Mouse (Mus musculus): ENCODE data around the gene Ptch2. TPM values are rescaled to one million over a fixed set of nuclear protein-coding genes. Genes with fewer than 3 reads are reported as not detected.

Gene Ptch2
- polyA plus RNA-seq, 1 experiment from 2014 or later: 0.51 TPM

DNA sequence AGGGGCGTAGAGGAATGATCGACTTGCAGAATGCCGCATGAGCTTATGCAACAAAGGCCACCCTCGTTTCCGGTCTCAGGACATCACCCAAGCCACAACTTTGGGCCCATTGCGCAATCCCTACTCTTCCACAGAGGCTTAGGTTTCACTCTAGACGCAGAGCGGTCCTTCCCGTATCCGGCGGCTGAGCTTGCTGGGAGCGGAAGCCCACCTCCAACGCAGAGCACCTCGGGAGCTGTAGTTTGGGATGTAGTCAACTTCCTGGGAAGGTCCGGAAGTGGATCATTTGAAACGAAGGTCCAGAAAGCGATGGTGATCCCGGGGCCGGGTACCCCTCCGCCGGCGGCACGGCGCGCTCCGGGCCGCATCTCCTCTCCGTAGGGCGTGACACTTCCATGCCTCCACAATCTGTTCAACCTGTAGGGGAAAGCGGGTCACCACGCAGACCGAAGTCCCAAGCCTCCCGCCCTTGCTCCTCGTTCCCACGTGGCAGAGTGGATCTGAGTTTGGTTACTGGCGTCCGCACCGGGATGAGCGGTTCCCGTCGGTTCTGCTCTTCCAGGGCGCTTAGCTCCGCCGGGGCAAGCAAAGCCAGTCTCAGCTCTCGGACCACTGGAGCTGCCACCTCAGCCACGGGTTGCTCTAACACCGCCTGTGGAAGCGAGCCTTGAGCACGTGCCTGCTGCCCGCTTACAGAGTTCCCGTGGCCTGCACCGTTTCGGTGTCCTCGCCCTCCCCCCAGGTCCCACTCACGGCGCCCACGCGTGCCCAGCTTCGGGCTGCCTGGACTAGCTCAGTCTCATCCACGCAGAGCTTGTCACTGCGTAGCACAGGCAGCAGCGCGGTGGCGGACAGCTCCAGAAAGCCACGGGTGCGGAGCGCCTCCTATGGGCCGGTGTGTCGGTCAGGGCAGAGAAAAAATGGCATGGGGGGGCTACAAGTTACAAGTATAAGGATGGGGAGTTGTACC is 24.9 kb downstream of the Ptch2 start:
- peak overlapping the region; percentile 69 for H3K4me3 ChIP-seq (replicated peaks)
- H3K9me3 ChIP-seq (replicated peaks): no peaks in the 10 kb centered on the region
- DNase-seq (peak; percentile 83), ATAC-seq (ENCODE audit: low read depth) (peak; percentile 89)
- 1% methylated on average over 69 of the region's 69 CpGs for WGBS (ENCODE audit: insufficient replicate concordance)
- H3K9ac ChIP-seq: peak overlapping the region; percentile 79
- peak overlapping the region; percentile 81 for H3K27ac ChIP-seq
- no peaks in the 10 kb centered on the region for H3K36me3 ChIP-seq
- H3K27me3 ChIP-seq: no peaks in the 10 kb centered on the region
- peak overlapping the region; percentile 95 for H3K4me2 ChIP-seq
- H3K4me1 ChIP-seq (replicated peaks): peaks cover 41% of the 10 kb centered on the region

DNA sequence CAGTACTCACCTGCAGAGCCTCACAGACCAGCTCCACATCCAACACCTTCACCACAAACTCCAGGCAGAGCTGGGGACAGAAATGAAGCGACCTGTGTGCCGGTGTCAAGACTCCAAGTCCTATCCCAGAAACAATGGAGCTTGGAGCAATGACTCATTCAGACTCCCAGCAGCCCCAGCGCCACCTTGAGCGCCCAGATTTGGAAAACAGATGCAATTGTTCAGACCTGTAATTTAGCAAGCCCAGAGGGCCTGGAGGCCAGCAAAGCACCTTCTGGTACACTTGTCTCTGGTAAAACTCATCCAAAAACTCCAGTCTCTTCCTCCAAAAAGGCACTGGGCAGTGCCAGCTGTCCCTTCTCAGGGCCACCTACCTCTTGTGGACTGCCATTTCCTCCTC is 26.3 kb downstream of the Ptch2 start:
- H3K27ac ChIP-seq: no peak overlapping the region
- no peaks in the 10 kb centered on the region for H3K27me3 ChIP-seq
- no peak overlapping the region for H3K4me3 ChIP-seq (replicated peaks)
- H3K4me1 ChIP-seq (replicated peaks): peaks cover 52% of the 10 kb centered on the region
- no peak for DNase-seq
- H3K4me2 ChIP-seq: no peak overlapping the region
- no peak for ATAC-seq (ENCODE audit: low read depth)
- 65% methylated on average over 4 of the region's 4 CpGs for WGBS (ENCODE audit: insufficient replicate concordance)
- H3K9me3 ChIP-seq (replicated peaks): no peaks in the 10 kb centered on the region
- no peaks in the 10 kb centered on the region for H3K36me3 ChIP-seq
- H3K9ac ChIP-seq: no peak overlapping the region

DNA sequence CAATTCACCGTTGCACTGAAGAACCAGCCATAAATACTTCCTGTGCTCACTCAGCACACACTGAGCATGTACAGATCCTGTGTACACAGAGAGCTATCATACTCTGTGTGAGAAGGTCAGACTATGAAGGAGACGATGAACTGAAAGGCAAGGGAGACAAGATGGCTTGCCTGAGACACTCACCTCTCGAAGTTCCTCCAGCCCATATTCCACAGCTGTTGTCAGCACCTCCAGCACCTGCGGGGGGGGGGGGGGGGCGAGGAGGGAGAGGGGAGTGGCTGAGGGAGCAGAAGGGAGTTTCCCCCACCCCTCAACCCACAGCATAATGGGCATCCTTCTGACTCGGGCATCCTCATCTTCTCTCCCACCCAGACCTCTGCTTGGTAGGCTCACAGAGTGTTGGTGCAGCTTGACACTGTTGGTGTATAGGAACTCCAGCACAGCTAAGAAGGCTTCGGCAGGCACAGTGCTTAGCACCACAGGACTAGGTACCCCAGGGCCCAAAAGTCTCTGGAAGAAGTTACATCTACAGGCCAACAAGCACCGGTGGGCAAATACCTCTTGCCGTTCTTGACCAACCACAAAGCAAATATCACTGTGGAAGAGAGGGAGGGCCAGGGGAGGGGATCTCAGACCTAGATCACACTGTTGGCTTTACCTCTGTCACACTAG is 27.8 kb downstream of the Ptch2 start:
- Histone ChIP-seq H3K4me1 (replicated peaks) (peaks cover 52% of the 10 kb centered on the region), H3K9me3 (replicated peaks) (no peaks in the 10 kb centered on the region), H3K9ac (no peak overlapping the region), H3K27me3 (no peaks in the 10 kb centered on the region), H3K4me3 (replicated peaks) (no peak overlapping the region), H3K36me3 (peaks cover 6% of the 10 kb centered on the region; the same call in 1 of the 2 replicates), H3K27ac (no peak overlapping the region), H3K4me2 (no peak overlapping the region)
- no peak for ATAC-seq (ENCODE audit: low read depth)
- DNase-seq: no peak
- 67% methylated on average over 7 of the region's 9 CpGs for WGBS (ENCODE audit: insufficient replicate concordance)

DNA sequence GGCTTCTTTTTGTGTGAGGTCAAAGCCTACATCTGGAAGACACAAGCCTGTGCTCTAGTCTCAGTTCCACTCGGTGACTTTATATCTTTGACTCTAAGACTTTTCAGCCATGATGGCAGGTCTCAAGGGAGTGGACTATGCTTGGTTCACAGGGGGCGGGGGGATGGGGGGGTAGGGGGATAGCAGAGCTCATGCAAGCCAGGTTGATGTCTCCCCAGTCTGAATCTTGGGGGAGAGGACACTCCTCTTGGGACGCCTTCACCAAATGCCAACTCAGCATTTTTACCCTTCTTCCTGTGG is 28.3 kb downstream of the Ptch2 start:
- no peak overlapping the region for H3K4me3 ChIP-seq (replicated peaks)
- 53% methylated on average over 3 of the region's 3 CpGs for WGBS (ENCODE audit: insufficient replicate concordance)
- H3K9me3 ChIP-seq (replicated peaks): no peaks in the 10 kb centered on the region
- peak overlapping the region; percentile 41 for H3K4me2 ChIP-seq
- H3K9ac ChIP-seq: no peak overlapping the region
- no peak for DNase-seq
- peaks cover 52% of the 10 kb centered on the region for H3K4me1 ChIP-seq (replicated peaks)
- peaks cover 10% of the 10 kb centered on the region; the same call in 1 of the 2 replicates for H3K36me3 ChIP-seq
- H3K27ac ChIP-seq: peak overlapping the region; percentile 67; the same call in 1 of the 2 replicates
- no peak for ATAC-seq (ENCODE audit: low read depth)
- no peaks in the 10 kb centered on the region for H3K27me3 ChIP-seq

DNA sequence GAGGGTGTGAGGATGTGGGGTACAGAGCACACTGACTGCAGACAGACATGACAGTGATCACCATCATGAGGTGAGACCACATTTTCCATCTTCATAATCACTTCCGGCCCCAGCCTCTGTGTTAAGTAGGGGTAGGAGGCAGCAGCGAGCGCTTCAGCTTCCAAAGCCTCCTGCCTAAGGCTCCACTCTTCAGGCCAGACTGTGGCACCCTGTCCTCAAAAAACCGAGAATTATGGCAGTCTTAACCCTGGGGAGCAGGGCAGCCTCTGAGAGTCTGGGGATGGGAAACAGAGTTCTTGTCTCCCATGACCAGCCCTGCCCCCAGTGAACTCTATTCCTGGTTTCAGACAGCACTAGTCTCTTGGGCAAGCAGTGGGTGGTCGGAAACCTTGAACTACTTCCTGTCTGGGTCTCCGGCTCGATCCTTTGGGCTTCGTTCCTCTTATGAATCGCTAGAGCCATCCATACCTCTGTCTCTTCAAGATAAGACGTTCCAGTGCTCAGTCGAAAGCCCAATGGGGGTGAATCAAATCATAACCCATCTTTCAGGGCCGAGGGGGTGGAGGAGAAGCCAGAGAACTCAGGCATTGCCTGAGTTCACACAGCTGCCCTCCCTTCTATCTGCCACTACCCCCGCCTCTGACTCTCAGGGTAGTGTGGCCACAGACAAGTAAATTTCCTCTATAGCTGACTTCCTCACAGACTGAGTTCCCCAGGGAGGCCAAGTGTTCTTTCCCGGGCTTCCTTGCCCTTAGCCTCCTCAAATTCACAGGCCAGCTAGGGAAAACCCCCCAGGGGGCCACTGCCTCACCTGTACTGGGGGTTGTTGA is 28.9 kb downstream of the Ptch2 start:
- H3K4me1 ChIP-seq (replicated peaks): peaks cover 50% of the 10 kb centered on the region
- no peaks in the 10 kb centered on the region for H3K27me3 ChIP-seq
- H3K27ac ChIP-seq: peak overlapping the region; percentile 67
- peak; percentile 32 for DNase-seq
- ATAC-seq (ENCODE audit: low read depth): no peak
- peak overlapping the region; percentile 48 for H3K9ac ChIP-seq
- H3K4me2 ChIP-seq: peak overlapping the region; percentile 41
- WGBS (ENCODE audit: insufficient replicate concordance): 14% methylated on average over 14 of the region's 14 CpGs
- no peaks in the 10 kb centered on the region for H3K9me3 ChIP-seq (replicated peaks)
- H3K36me3 ChIP-seq: peaks cover 12% of the 10 kb centered on the region; the same call in 1 of the 2 replicates
- H3K4me3 ChIP-seq (replicated peaks): no peak overlapping the region

DNA sequence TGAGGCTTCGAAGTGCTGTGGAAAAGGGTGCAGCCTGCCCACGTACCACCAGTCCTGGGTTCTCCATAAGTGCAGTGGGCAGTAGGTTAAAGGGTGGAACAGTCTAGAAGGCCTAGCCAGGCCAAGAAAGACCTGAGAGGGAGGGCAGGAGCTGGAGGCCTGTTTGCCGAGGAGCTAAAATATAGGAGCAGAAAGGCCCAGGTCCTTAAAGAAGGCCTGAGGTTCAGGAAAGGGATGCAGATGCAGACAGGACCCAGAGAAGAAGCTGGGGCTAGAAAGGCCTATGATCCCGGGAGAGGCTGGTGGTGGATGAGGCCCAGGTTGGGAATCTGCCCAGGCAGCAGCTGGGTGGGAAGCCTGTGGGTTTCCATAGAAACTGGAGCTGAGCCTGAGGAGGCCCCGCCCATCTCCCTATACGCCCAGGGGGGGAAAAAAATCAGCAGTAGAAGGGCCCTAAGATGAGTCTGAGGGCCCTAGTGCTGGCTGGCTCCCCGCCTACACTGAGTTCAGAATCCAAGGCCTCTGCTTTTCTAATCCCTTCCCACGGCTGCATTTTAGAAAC is 29.6 kb downstream of the Ptch2 start, which contains the start of gene Btbd19:
Gene Btbd19, minus strand, starts transcription at position 378 of the 562 bp plus-strand sequence.
- H3K4me2 ChIP-seq: peak within 1 kb of the TSS; percentile 41
- no peak within 1 kb of the TSS for H3K4me3 ChIP-seq (replicated peaks)
- peak within 1 kb of the TSS; percentile 67 for H3K27ac ChIP-seq
- peaks cover 45% of the 10 kb centered on the region for H3K4me1 ChIP-seq (replicated peaks)
- peak within 1 kb of the TSS; percentile 48 for H3K9ac ChIP-seq
- no peaks in the 10 kb centered on the region for H3K9me3 ChIP-seq (replicated peaks)
- 33% methylated on average over 8 of the region's 8 CpGs for WGBS (ENCODE audit: insufficient replicate concordance)
- ATAC-seq (ENCODE audit: low read depth) (no peak), DNase-seq (no peak)
- no peaks in the 10 kb centered on the region for H3K27me3 ChIP-seq
- H3K36me3 ChIP-seq: peaks cover 12% of the 10 kb centered on the region; the same call in 1 of the 2 replicates

DNA sequence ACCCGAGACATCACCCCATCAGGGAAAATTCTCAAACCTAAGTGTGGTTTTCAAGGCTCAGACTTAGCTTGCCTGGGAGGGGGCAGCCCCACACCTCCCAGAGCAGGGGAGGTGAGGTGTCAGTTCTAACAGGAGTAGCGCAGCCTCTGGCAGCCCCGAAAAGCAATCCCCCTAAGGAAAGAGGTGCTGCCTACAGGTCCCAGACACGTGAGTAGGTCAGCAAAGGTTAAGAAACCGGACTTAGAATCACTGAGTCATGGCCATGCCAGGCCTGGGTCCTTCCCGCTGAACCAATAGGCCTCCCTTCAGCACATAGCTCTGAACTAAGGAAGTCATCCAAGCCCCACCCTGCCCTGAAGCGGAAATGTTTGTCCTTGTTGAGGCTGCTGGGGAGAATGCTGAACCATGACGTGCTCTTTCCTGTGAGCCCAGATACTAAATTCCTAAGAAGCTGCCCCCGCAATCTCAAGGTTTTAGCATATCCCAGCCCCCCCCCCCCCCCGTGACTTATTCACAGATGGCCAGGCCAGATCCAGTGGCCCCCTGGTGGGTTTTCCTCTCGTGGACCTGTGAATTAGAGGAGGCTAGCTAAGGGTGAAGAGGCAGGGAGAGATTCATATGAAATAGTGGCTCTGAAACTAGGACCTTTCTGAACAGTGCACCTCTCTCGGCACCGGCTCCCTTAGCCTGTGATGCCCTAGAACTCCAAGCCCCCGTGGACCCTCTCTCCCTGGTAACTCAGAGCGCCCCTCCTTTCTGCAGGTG is 30.2 kb downstream of the Ptch2 start:
- DNase-seq: no peak
- H3K4me1 ChIP-seq (replicated peaks): peaks cover 42% of the 10 kb centered on the region
- ATAC-seq (ENCODE audit: low read depth): peak; percentile 32
- no peak overlapping the region for H3K4me3 ChIP-seq (replicated peaks)
- H3K27me3 ChIP-seq: 0 out of 2 replicates have a peak, but pooled peaks cover under 1% of the 10 kb centered on the region
- H3K9ac ChIP-seq: peak overlapping the region; percentile 48
- H3K9me3 ChIP-seq (replicated peaks): no peaks in the 10 kb centered on the region
- no peak overlapping the region; the same call in 1 of the 2 replicates for H3K4me2 ChIP-seq
- peaks cover 12% of the 10 kb centered on the region; the same call in 1 of the 2 replicates for H3K36me3 ChIP-seq
- H3K27ac ChIP-seq: peak overlapping the region; percentile 67
- WGBS (ENCODE audit: insufficient replicate concordance): 36% methylated on average over 15 of the region's 15 CpGs

DNA sequence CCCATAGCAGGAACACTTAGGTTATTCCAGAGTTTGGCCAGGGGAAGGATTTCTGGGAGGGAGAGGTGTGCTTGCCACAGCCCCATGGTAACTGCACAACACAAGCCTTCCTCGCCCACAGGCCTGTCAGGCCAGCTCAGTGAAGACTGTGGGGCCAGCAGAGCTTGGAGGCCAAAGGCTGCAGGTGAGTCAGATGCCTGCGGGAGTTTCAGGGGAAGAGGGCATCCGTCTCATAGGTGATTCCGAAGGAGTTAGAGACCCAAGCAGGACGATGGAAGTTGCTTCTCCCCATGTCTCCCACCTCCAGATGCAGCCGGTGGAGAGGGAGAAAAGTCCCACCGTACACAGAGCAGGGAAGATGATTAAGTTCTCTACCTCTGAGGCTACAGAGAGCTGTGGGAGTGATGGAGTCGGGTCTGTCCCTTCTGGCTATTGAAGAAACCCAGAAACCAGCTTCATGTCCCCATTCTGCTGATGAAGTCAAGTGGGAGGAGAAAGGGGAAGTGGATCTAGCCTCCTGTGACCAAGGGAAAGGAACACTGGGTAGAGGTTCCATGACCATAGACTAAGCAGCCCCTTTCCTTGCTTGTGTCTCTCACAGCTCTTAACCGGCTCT is 30.9 kb downstream of the Ptch2 start, which contains the start of gene Tctex1d4:
Gene Tctex1d4, plus strand, starts transcription at position 120 of the 616 bp plus-strand sequence.
- peak within 1 kb of the TSS; percentile 67 for H3K27ac ChIP-seq
- H3K9ac ChIP-seq: peak within 1 kb of the TSS; percentile 48
- WGBS (ENCODE audit: insufficient replicate concordance): 67% methylated on average over 9 of the region's 9 CpGs

DNA sequence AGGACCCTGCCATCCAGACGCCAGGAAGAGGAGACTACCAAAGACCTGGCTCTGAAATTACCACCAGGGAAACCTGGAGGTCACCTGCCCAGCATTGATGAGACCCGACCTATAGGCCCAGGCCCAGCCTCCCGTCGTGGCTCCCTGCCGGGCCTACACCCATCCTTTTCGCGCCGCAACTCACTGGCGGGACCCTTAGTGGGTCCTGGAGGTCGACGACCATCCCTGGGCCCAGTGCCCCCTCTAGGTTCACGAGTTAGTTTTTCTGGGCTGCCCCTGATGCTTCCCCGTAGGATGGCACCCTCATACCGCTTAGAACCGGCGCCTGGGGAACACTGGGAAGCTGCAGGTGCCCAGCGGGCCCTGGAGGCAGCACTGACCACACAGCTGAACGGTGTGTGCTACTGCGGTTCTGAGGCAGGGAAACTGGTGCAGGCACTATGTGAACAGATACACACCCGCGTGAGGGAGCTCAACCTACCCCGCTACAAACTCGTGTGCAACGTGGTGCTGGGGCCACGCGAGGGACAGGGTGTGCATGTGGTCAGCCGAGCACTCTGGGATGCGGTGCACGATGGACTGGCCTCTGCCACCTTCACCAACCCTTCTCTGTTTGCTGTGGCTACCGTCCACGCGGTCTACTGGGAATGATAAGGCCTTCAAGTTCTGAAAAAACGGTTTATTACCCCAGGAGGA is 32.3 kb downstream of the Ptch2 start:
- Histone ChIP-seq H3K4me3 (replicated peaks) (no peak overlapping the region), H3K4me1 (replicated peaks) (peaks cover 46% of the 10 kb centered on the region), H3K36me3 (peaks cover 14% of the 10 kb centered on the region; the same call in 1 of the 2 replicates), H3K9me3 (replicated peaks) (no peaks in the 10 kb centered on the region), H3K9ac (no peak overlapping the region), H3K27me3 (peaks cover 21% of the 10 kb centered on the region), H3K27ac (no peak overlapping the region), H3K4me2 (no peak overlapping the region)
- ATAC-seq (ENCODE audit: low read depth): no peak
- WGBS (ENCODE audit: insufficient replicate concordance): 78% methylated on average over 33 of the region's 33 CpGs
- DNase-seq: no peak

More for the DNA sequence above, 30.9 kb downstream of the Ptch2 start, which contains the start of gene Tctex1d4:
- Histone ChIP-seq H3K9me3 (replicated peaks) (no peaks in the 10 kb centered on the region), H3K36me3 (peaks cover 14% of the 10 kb centered on the region; the same call in 1 of the 2 replicates), H3K4me1 (replicated peaks) (peaks cover 35% of the 10 kb centered on the region), H3K4me3 (replicated peaks) (no peak within 1 kb of the TSS), H3K4me2 (peak within 1 kb of the TSS; percentile 41; the same call in 1 of the 2 replicates), H3K27me3 (peaks cover 7% of the 10 kb centered on the region)
- no peak for ATAC-seq (ENCODE audit: low read depth)
- no peak for DNase-seq

Measured in liver, embryonic 13.5 days (tissue).